Mouse (Mus musculus) adrenal gland, postnatal 14 days (tissue): ENCODE measurements around the gene H2-M9. TPM values are rescaled to one million over a fixed set of nuclear protein-coding genes. Genes with fewer than 3 reads are reported as not detected.

Source experiments
- DNase-seq: peaks from one replicate; pipeline ENCODE4 v3.0.0; 2021; ENCODE audit warnings: mixed read lengths
- long read RNA-seq, 2 experiments: library from polyadenylated mRNA; stranded (forward); transcript quantifications; one replicate each; pipeline ENCODE4 v2.0.0; 2021
- total RNA-seq: library from RNA; stranded (reverse); gene quantifications from 2 replicates; pipeline ENCODE4 v1.2.3, GENCODE M21; 2021

H2-M9 gene
- 0.30 and 1.0 TPM in 2 replicates for total RNA-seq
- long read RNA-seq, experiment 1: 0 reads
- long read RNA-seq, experiment 2: 0 reads

DNA sequence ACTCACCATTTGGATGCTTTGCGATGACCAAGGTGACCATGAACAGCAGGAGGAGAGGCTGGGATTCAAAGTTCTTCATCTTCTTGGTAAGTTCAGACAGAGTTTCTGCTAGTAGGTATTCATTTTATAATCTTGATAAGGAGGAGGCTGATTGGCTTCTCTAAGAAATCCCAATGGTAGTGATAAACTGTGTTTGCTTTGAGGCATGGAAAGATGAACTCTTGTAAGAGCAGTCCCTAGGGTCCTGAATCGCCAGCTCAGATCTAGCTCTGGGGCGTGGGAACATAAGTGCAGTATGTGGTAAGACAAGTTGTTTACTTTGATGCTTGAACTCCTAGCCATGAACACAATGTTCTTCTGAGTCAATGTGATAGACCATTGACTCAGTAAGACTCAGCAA, at the start of gene H2-M9:
H2-M9 (minus strand) TSS at position 101 of the 400 bp plus-strand sequence.
- DNase-seq: no peak

- no peak for DNase-seq
These were observed 29.7 kb upstream of the H2-M9 start, which contains the start of gene H2-M1 for GRCm38 (mm10) chr17:36672119-36672518. Gene H2-M1, minus strand, starts transcription at chr17:36672219.

Other genes starting within 250 kb of the H2-M9 start
- gene H2-M10.4, start 180.3 kb downstream of the H2-M9 start, total RNA-seq: not detected in 2 replicates
- not detected in 2 replicates for gene H2-M11, start 95.6 kb downstream of the H2-M9 start, total RNA-seq
- not detected in 2 replicates for gene H2-M1, start 29.6 kb upstream of the H2-M9 start, total RNA-seq
- not detected in 2 replicates for gene H2-M10.5, start 130.2 kb upstream of the H2-M9 start, total RNA-seq
- not detected in 2 replicates for gene H2-M10.6, start 169.5 kb upstream of the H2-M9 start, total RNA-seq
- 45.3 and 55.8 TPM in 2 replicates for gene Trim26, start 194.5 kb upstream of the H2-M9 start, total RNA-seq
- gene Trim15, start 224.5 kb upstream of the H2-M9 start, total RNA-seq: not detected in 2 replicates
- gene Trim10, start 226.9 kb upstream of the H2-M9 start, total RNA-seq: 1.3 and 6.7 TPM in 2 replicates
- gene Trim40, start 247.5 kb upstream of the H2-M9 start, total RNA-seq: not detected in 2 replicates